In genomic region chr19:27316313-27317258, GRCm38 (mm10) we compare ENCODE assay signal across 25 mouse cellular contexts. TPM values are rescaled to one million over a fixed set of nuclear protein-coding genes. Genes with fewer than 3 reads are reported as not detected.
DNase-seq lines count a peak whose midpoint lies in the region; ATAC-seq and TF ChIP-seq lines count a peak whose summit lies in the region.
"Had no signal": no experiment of that assay in that cellular context is flagged by ENCODE, and none has a peak within 500 bp of the region (broad histone marks: within the 10 kb centered on the region; RNA-seq: fewer than 3 reads in every experiment).

No protein-coding gene starts in this region.

- no peaks in the 10 kb centered on the region; the same call in 1 of the 2 replicates for H3K4me1 ChIP-seq in intestine, embryonic 14.5 days (replicated peaks; ENCODE audit: control insufficient read depth, insufficient read depth, low read length)
- H3K4me1 ChIP-seq: hindbrain, embryonic 13.5 days; neural tube, embryonic 15.5 days had no signal

- H3K36me3 ChIP-seq in intestine, embryonic 14.5 days (ENCODE audit: control insufficient read depth, insufficient read depth, low read length): no peaks in the 10 kb centered on the region
- H3K36me3 ChIP-seq: embryonic facial prominence, embryonic 10.5 days; forebrain, embryonic 10.5 days; hindbrain, embryonic 13.5 days; limb, embryonic 13.5 days; neural tube, embryonic 15.5 days had no signal

- peak; percentile 54 for DNase-seq in heart, adult 11 months
- no peak for DNase-seq in heart, postnatal 10 days
- peak; percentile 21 for DNase-seq in 416B (ENCODE audit: low read depth)
- no peak for DNase-seq in intestine, embryonic 14.5 days (ENCODE audit: low spot score)
- no peak for DNase-seq in urinary bladder, adult 18-20 months (ENCODE audit: low spot score in 2 of 2)
- no peak for DNase-seq in embryo, embryonic 10 days (ENCODE audit: low spot score)
- DNase-seq in layer of hippocampus, adult 2 months (ENCODE audit: low spot score in 2 of 2): no peak
- DNase-seq: adrenal gland, postnatal 25 days; cerebellum, adult 8-10 months; cerebellum, postnatal 36 days; kidney, postnatal 25 days; lung, adult 18-20 months; lung, postnatal 36 days; spleen, adult 18-20 months; thymus, adult 18-20 months; thymus, postnatal 36 days had no signal

- H3K9ac ChIP-seq in intestine, embryonic 14.5 days (ENCODE audit: low read length): no peak overlapping the region
- H3K9ac ChIP-seq: hindbrain, embryonic 13.5 days; limb, embryonic 13.5 days; neural tube, embryonic 15.5 days had no signal

- no peak overlapping the region for H3K4me2 ChIP-seq in intestine, embryonic 14.5 days (ENCODE audit: low read length)
- H3K4me2 ChIP-seq: heart, embryonic 11.5 days; hindbrain, embryonic 13.5 days; limb, embryonic 13.5 days; neural tube, embryonic 15.5 days had no signal

- intact Hi-C loops in heart, postnatal 10 days (cut with DNase I): no loop called here

- peak; percentile 93 for ATAC-seq in intestine, embryonic 14.5 days (replicated peaks; ENCODE audit: low FRiP score, low TSS enrichment, low read depth)
- ATAC-seq in megakaryocyte progenitor cell, adult 5-6 weeks (replicated peaks; ENCODE audit: poor library complexity): peak; percentile 96
- ATAC-seq: CD4-positive, CD25-positive, alpha-beta regulatory T cell, adult 4 months had no signal

- no peak overlapping the region for H3K27ac ChIP-seq in intestine, embryonic 14.5 days (ENCODE audit: low read depth)
- no peak overlapping the region for H3K27ac ChIP-seq in layer of hippocampus, adult 2 months
- H3K27ac ChIP-seq: embryonic facial prominence, embryonic 10.5 days; forebrain, embryonic 10.5 days; hindbrain, embryonic 13.5 days; limb, embryonic 13.5 days; neural tube, embryonic 15.5 days had no signal

- TF ChIP-seq CTCF in layer of hippocampus, adult 2 months (conservative IDR thresholded peaks at IDR 0.05): no peak

- H3K4me3 ChIP-seq in intestine, embryonic 14.5 days (ENCODE audit: low read depth, low read length): no peak overlapping the region
- no peak overlapping the region for H3K4me3 ChIP-seq in layer of hippocampus, adult 2 months
- H3K4me3 ChIP-seq: embryonic facial prominence, embryonic 10.5 days; forebrain, embryonic 10.5 days; hindbrain, embryonic 13.5 days; limb, embryonic 13.5 days; neural tube, embryonic 15.5 days had no signal

- 72% methylated on average over 10 of the region's 10 CpGs for WGBS in intestine, embryonic 14.5 days

- no peaks in the 10 kb centered on the region for H3K9me3 ChIP-seq in intestine, embryonic 14.5 days (ENCODE audit: control insufficient read depth, low read length)
- H3K9me3 ChIP-seq: embryonic facial prominence, embryonic 10.5 days; forebrain, embryonic 10.5 days; hindbrain, embryonic 13.5 days; limb, embryonic 13.5 days; neural tube, embryonic 15.5 days had no signal

- H3K27me3 ChIP-seq in intestine, embryonic 14.5 days (replicated peaks; ENCODE audit: control insufficient read depth, insufficient read depth, low read length): no peaks in the 10 kb centered on the region
- H3K27me3 ChIP-seq: hindbrain, embryonic 13.5 days; limb, embryonic 13.5 days; neural tube, embryonic 15.5 days had no signal

RNA-seq across cellular contexts. Expression of gene Kcnv2, which starts 5.8 kb away (rescaled TPM):
- under 1 TPM; 0.15 to 0.31 TPM for total RNA-seq in heart, postnatal 10 days (2021)
- 0.26 and 0.46 TPM in 2 replicates for polyA plus RNA-seq in intestine, embryonic 14.5 days (2014; fragmentation: Nextera tagmentation; extraction: Ambion mirVana)
- total RNA-seq in megakaryocyte progenitor cell, adult 5-6 weeks (2015): not detected in 2 replicates
- total RNA-seq in megakaryocyte progenitor cell, adult 5-6 weeks (2017): not detected in 2 replicates
- not detected for total RNA-seq in layer of hippocampus, adult 2 months (2021)
- total RNA-seq: adrenal gland, postnatal 25 days had no signal
- polyA plus RNA-seq: CD4-positive, CD25-positive, alpha-beta regulatory T cell, adult 4 months; gonadal fat pad, adult 2 months; neural tube, embryonic 15.5 days had no signal

Comparison
In these comparisons a context has a peak if more than half of its experiments do, and no peak if none do; other contexts are left out.
1. DNase-seq: peak in heart, adult 11 months (single experiment) and 416B (single experiment); none in heart, postnatal 10 days (0 of 2), intestine, embryonic 14.5 days (single experiment), urinary bladder, adult 18-20 months (0 of 2), embryo, embryonic 10 days (single experiment) and layer of hippocampus, adult 2 months (0 of 2).